Mouse (Mus musculus): Measurements from ENCODE around the gene Hoxd4.

Gene Hoxd4

DNA sequence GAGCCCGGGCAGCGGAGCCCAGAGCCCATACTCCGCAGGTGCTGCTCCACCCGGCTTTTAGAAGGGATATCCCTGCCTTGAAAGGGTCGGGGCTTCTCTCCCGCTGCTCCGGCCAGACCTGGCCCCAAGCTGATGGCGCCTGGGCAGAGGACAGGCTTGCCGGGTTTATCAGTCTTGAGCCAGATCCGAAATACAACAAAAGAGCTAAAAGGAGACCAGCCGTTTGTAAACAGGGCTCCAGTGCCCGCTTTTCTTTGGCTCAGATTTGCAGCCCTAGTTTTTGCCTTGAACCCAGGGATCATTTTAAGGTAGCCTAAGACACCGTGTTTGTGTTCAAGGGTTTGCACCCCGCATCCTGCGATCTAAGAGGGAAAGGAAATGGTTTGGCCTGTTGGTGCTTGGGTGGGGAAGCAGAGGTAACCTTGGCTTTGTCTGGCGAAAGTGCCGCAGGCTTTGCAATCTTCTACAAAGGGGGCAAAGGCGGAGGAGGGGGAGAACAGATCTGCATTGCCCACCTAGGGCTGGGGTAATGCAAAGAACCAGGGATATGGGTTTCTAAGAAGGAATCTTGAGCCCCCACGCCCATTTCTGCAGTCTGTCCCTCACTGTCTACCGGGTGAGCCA, 18.8 kb upstream of the Hoxd4 start:
- DNase-seq (ENCODE audit: low spot score in 2 of 2): no peak

DNA sequence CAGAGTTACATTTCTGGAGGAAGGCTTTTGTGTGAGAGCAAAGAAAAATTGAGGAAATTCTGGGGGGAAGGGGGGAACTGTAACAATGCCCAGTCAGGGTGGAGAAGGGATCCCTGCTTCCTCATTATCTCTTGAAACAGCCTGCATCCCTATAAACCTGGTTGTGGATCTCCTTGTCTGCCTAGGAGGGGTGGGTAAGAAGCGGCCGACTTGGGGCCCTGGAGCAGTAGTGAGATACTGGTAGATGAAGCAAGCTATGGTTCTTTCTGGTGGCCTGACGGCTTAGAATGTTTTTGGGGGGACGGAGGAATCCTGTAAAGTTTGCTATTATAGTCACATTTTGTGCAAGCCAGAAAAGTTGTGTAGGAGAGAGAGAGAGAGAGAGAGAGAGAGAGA, 18.3 kb upstream of the Hoxd4 start:
- DNase-seq (ENCODE audit: low spot score in 2 of 2): no peak

- DNase-seq (ENCODE audit: low spot score in 2 of 2): no peak
Observed at GRCm38 (mm10) chr2:74694066-74694465, 17.7 kb upstream of the Hoxd4 start.

GRCm38 (mm10) chr2:74695383-74695782, 16.3 kb upstream of the Hoxd4 start:
- DNase-seq (ENCODE audit: low spot score in 2 of 2): no peak

- DNase-seq (ENCODE audit: low spot score in 2 of 2): no peak
Observed at GRCm38 (mm10) chr2:74695813-74696430, 15.8 kb upstream of the Hoxd4 start.

GRCm38 (mm10) chr2:74696442-74697335, 15.0 kb upstream of the Hoxd4 start:
- DNase-seq (ENCODE audit: low spot score in 2 of 2): no peak

DNA sequence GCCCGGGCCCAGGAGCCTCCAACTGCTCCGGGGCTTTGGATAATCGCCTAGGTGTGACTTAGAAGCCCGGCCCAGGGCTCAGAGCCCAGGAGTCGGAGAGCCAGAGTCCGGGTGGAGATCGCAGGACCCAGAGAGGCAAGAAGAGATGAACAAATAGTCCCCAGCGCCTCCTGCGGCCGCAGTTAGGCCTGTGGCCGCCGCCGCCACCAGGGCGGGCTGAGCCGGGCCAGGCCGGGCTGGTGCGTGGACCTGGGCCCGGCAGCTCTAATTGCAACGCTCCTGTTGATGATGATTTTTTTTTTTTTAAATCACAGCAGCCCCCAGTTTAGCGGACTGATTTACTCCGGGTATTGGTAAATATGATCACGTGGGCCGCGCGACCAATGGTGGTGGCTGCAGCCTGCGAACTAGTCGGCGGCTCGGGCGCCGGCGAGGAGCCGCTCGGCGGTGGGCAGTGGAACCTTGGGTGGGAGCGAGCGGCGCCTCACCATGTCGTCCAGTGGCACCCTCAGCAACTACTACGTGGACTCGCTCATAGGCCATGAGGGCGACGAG, 14.1 kb upstream of the Hoxd4 start, which contains the start of gene Hoxd9:
Gene Hoxd9 (plus strand): TSS at position 161 of the 555 bp plus-strand sequence.
- no peak for DNase-seq (ENCODE audit: low spot score in 2 of 2)

DNA sequence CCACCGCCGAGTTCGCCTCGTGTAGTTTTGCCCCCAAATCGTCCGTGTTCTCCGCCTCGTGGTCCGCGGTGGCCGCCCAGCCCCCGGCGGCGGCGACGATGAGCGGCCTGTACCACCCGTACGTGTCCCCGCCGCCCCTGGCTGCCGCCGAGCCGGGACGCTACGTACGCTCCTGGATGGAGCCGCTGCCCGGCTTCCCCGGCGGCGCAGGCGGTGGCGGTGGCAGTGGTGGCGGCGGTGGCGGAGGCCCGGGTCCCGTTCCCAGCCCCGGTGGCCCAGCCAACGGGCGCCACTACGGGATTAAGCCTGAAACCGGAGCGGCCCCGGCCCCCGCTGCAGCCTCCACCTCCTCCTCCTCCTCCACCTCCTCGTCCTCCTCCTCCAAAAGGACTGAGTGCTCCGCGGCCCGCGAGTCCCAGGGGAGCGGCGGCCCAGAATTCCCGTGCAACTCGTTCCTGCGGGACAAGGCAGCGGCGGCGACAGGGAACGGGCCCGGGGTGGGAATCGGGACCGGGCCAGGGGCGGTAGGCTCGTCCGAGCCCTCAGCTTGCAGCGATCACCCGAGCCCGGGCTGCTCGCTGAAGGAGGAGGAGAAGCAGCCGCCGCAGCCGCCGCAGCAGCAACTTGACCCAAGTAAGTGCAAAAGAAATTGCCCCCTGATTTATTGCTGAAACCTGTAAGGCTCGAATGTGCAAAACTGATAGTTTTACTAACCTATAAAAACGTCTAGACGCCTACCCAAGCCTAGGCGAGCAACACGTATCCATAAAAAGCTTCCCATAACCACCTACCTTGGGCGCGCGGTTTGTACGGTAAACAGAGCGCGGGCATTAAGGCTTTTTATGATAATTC, 13.3 kb upstream of the Hoxd4 start:
- no peak for DNase-seq (ENCODE audit: low spot score in 2 of 2)

GRCm38 (mm10) chr2:74699053-74699430, 12.7 kb upstream of the Hoxd4 start:
- DNase-seq (ENCODE audit: low spot score in 2 of 2): no peak

DNA sequence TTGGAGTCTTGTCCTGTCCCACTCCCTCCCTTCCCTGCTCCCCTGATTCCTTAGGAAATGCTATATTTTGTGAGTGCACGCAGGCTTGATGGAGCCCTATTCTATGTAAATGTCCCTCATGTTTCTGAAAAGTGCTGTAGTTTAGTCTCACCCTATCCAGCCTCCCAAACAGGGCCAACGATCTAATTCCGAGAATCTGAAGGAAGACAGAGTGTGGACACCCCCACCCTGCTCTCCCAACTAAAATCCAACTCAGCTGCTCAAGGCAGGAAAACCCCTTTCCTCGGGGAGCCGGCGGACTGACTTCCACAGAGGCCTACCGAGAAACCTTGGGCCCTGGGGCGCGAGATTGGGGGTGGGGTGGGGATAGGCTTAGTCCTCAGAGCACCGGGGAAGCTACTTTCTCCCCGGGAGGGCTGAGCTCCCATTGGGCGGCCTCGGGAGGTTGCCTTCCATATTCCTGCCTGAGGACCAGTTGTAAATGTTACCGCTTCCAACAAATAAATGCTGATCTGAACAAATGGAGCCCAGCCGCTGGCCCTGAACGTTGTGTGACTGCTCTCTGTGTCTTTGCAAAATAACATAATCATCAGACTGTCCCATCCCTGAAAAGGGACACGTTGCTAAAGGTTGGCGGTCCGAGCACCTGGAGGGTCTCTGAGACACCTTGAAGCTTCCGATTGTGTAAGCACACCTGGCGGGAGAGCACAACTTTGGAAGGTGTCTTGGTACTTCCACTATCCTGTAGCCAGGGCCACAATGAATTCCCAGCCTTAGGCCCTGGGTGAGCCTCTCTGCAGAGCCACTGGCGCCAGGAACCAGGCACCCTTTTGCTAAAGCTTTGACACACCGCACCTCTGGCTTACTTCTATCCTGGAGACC, 11.8 kb upstream of the Hoxd4 start:
- DNase-seq (ENCODE audit: low spot score in 2 of 2): no peak

GRCm38 (mm10) chr2:74700546-74701112, 11.1 kb upstream of the Hoxd4 start:
- no peak for DNase-seq (ENCODE audit: low spot score in 2 of 2)

DNA sequence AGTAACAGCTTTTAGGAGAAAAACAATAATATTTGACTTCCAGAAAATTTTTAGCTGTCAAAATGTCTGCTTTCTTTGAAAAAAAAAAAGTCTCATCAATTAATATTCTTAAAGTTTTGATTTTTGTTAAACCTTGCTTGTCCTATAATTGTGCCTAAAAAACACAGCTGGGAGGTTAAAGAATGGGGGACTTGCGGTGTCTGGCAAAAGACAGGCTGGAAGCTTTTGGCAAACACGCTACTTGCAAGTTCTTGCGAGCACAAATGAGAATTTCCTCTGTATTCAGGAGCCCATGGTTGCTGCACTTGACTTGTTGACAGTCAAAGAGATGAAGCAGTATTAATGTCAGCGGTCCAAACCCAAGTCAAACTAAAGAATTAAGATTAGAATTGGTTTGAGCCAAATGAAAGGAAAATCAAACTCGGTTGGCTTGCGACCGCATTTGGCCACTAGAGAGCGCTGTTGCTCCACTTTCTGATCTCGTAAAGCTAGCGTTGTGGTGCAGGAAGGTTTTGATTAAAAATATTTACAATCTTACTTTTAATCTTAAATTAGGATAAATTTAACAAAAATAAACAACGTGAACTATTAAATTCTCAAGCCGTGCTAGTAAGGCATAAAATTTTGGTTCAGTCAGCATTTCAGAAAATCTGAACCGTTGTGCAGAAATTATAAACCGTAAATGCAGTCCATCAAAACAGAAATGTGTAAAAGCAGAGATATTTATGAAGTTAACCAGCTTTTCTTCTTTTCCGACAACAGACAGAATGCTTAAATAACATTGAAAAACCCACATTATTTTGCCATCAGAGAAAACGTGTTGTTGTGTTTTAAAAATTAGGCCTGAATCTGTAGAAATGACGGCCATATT, 9.5 kb upstream of the Hoxd4 start:
- peak; percentile 82 to 86 for DNase-seq (ENCODE audit: low spot score in 2 of 2)

GRCm38 (mm10) chr2:74702820-74703219, 8.9 kb upstream of the Hoxd4 start:
- no peak for DNase-seq (ENCODE audit: low spot score in 2 of 2)

DNA sequence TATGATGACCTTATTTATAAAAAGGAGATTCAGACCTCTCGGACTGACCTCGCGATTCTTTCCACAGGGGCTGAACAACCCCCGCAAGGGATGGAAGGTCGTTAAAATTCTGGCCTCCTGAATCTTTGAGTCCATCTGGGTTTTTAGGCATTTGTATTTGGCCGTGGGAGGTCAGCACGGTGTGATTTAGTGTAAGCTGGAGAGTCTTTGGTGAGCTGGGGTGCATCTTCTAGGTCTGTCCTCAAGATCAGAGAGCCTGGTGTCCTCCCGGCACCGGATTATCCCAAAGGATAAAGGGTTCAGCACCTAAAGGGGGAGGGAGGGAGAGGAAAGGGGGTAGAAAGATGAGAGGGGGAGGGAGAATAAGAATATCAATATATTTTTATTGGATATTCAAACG, 8.4 kb upstream of the Hoxd4 start:
- DNase-seq (ENCODE audit: low spot score in 2 of 2): no peak

- DNase-seq (ENCODE audit: low spot score in 2 of 2): no peak
Observed at GRCm38 (mm10) chr2:74703720-74704392, 7.9 kb upstream of the Hoxd4 start.

- DNase-seq (ENCODE audit: low spot score in 2 of 2): no peak
Observed at GRCm38 (mm10) chr2:74704393-74704998, 7.2 kb upstream of the Hoxd4 start, which contains the start of gene Hoxd8. TSS of gene Hoxd8 (plus strand) at chr2:74704615.

DNA sequence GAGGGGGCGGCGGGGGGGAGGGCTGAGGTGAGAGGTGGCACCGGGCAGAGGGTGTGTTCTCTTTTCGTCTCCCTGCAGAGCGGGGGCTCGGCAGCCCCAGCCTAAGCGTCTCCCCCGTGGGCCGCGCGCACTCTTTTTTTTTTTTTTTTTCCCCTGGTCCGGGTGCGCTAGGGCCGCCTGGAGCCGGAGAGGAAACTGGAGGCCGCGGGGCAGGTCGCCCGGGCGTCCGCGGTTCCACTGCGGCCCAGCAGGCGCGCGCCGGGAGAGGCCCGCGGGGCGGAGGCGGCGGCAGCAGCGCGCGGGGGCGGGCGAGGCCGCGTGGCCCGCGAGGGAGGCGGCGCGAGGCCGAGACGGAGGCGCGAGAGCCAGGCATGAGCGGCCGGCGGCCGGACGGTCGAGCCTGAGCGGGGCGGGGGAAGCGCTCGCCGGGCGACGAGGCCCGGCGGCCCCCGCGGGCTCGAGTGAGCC, 6.7 kb upstream of the Hoxd4 start:
- DNase-seq (ENCODE audit: low spot score in 2 of 2): no peak
